Mouse (Mus musculus) cortical plate, adult 2 months (tissue): ENCODE data around the gene Rgs3. TPM values are rescaled to one million over a fixed set of nuclear protein-coding genes. Genes with fewer than 3 reads are reported as not detected.

Source experiments
- H3K27ac ChIP-seq: fragments of 200-500 bp; 2 replicates; pipeline ENCODE4 v1.5.1; 2012; ENCODE audit warnings: low read length, control low read depth, inconsistent platforms; ENCODE audit not compliant: insufficient read depth
- H3K4me1 ChIP-seq: fragments of 200-500 bp; 2 replicates; pipeline ENCODE4 v1.6.1; 2011; ENCODE audit warnings: low read length; ENCODE audit not compliant: control insufficient read depth, insufficient read depth
- H3K4me3 ChIP-seq: fragments of 200-500 bp; 2 replicates; pipeline ENCODE4 v1.5.1; 2011; ENCODE audit warnings: mild to moderate bottlenecking, low read length, control low read depth; ENCODE audit not compliant: insufficient read depth
- CTCF ChIP-seq: fragments of 200-500 bp; IDR thresholded peaks from 2 replicates; pipeline ENCODE4 v1.5.1; 2011; ENCODE audit warnings: mild to moderate bottlenecking, control low read depth, low read length; ENCODE audit not compliant: insufficient read depth; ENCODE audit errors: extremely low read depth
- POLR2A ChIP-seq: fragments of 200-500 bp; IDR thresholded peaks from 2 replicates; pipeline ENCODE4 v1.6.1; 2011; ENCODE audit warnings: mild to moderate bottlenecking, low read length, control low read depth; ENCODE audit not compliant: insufficient read depth; ENCODE audit errors: extremely low read depth
- polyA plus RNA-seq: library from polyadenylated mRNA; depleted of rRNA; stranded (reverse); fragments of >200 nt; gene quantifications from 2 replicates; pipeline ENCODE4 v1.2.3, GENCODE M21; 2012; rRNA removed

The Rgs3 gene
- polyA plus RNA-seq, 1 experiment, result 40.2 TPM

DNA sequence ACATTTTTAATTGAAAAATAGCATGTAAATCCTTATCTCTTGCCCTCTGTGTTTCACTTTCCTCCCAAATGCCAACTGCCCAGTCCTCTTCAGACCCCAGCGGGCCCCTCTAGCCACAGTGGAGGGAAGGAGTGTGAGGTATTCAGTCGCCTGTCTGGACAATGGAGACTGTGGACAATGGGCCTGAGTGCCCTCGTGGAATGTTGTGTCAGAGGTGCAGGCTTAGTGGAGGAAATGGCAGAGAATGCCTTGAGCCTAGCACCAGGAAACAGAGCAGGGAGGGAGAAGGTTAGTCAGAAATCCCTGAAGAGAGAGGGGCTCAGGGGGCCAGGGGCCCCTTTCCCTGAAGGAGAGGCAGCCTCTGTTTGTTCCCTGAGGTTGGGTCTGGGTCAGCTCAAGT, 182.0 kb downstream of the Rgs3 start:
- no peak for TF ChIP-seq POLR2A
- no peak for TF ChIP-seq CTCF
- H3K4me1 ChIP-seq, result no peaks in the 10 kb centered on the region

DNA sequence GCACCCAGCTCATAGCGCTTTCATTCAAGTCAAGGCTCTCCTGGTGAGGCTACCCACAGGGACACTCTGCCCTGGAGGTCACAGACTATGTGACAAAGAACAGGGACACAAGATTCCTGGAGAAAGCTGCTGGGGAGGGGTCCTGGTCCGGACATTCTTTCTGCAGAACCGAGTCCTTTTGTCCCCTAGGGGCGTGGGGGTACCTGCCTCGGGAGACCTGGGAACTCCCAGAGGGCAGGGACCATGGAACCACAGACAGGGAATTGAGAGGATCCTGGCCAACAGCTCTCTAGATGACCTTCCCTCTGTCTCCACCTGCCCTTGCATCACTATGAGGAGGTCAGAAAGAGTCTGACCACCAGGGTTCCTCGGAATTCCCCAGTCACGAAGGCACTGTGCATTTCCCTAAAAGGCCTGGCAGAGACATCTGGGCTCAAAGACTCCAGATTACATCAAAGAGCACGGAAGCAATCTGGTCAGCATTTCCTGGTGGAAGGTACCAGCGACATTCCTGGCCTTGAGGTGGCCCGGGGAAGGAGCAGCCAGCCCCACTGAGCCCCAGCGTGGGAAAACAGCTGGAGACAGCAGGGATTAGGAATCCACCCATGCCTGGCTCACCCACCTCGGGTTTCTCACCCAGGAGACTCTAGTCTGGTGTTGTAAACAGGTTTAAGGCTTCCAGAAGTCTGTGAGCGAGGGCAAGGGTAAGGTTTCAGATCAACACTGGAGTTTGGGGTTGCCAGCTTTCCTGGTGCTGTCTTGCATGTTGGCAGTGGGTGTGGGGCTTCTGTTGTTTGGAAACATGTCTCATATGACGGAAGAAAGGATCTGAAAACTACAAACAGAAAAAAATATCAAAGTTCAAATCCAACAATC, 183.5 kb downstream of the Rgs3 start:
- Histone ChIP-seq H3K4me1 (no peaks in the 10 kb centered on the region), H3K27ac (no peak overlapping the region), H3K4me3 (no peak overlapping the region)
- TF ChIP-seq CTCF (no peak), POLR2A (no peak)

More for the DNA sequence above, 182.0 kb downstream of the Rgs3 start:
- Histone ChIP-seq H3K27ac (no peak overlapping the region), H3K4me3 (no peak overlapping the region)

DNA sequence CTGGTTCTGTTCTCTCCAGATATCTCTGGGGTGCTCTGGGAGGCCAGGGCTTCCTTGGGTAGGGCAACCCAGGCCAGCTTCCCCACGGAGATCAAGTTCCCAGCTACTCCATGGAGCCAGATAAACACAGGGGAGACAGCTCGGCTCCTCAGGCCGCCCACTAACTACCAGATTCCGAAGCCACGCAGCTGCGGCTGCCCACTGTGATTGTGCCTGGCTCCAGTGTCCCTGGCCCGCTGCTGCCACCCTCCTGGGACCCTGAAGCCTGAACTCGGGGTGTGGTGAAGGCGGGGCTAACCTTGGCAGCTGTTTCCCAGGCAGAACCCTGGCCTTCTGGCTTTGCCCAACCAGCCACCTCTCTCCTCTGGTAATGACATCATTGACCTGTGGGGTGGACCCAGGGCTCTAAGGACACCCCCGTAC, 184.9 kb downstream of the Rgs3 start:
- TF ChIP-seq CTCF, result no peak
- no peak for TF ChIP-seq POLR2A
- H3K4me3 ChIP-seq, result no peak overlapping the region
- H3K27ac ChIP-seq, result no peak overlapping the region
- H3K4me1 ChIP-seq, result no peaks in the 10 kb centered on the region

DNA sequence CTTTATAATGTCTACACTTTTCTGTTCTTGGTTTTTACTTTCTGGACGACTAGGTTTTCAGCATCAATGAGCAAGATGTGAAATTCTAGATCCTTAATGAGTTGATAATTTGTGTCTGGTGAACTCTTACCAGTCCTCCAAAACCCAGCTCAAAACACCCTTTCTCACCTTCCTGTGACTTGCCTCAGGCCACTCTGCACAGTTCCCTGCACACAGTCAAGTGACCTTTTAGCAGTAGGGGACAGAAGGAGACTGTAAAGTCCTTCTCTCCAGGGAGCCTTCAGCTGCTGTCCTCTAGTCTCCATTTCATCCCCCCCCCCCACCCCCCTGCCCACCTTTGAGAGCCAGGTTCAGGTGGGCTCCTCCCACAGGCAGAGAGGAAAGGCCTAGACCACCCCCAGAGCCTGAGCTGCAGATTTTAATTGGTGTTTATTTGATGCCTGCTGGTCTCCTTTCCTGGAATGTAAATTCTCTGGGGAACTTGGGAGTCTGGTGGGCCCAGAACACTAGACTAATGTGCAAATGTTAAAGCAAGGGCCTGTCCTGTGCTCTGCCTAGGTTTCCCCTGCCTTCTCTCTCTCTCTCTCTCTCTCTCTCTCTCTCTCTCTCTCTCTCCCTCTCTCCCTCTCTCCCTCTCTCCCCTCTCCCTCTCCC, 185.5 kb downstream of the Rgs3 start:
- Histone ChIP-seq H3K4me3 (no peak overlapping the region), H3K4me1 (no peaks in the 10 kb centered on the region), H3K27ac (no peak overlapping the region)
- TF ChIP-seq POLR2A, result no peak
- no peak for TF ChIP-seq CTCF

Other genes with a start within 250 kb of the Rgs3 start
- 26.1 and 27.2 TPM in 2 replicates for gene Fkbp15, start 199.3 kb upstream of the Rgs3 start, polyA plus RNA-seq
- gene Slc31a1, start 199.1 kb upstream of the Rgs3 start, polyA plus RNA-seq, result 17.1 and 18.1 TPM in 2 replicates
- 47.8 and 48.3 TPM in 2 replicates for gene Cdc26, start 151.2 kb upstream of the Rgs3 start, polyA plus RNA-seq
- gene Prpf4, start 151.1 kb upstream of the Rgs3 start, polyA plus RNA-seq, result 14.3 and 16.5 TPM in 2 replicates
- gene Rnf183, start 124.6 kb upstream of the Rgs3 start, polyA plus RNA-seq, result 0.09 and 0.15 TPM in 2 replicates
- gene Wdr31, start 89.0 kb upstream of the Rgs3 start, polyA plus RNA-seq, result 6.1 and 8.3 TPM in 2 replicates
- gene Bspry, start 79.8 kb upstream of the Rgs3 start, polyA plus RNA-seq, result 0.58 and 0.62 TPM in 2 replicates
- 7.6 and 8.4 TPM in 2 replicates for gene Hdhd3, start 56.4 kb upstream of the Rgs3 start, polyA plus RNA-seq
- gene Alad, start 39.9 kb upstream of the Rgs3 start, polyA plus RNA-seq, result 36.0 and 38.0 TPM in 2 replicates
- 26.0 TPM in 2 replicates for gene Pole3, start 34.8 kb upstream of the Rgs3 start, polyA plus RNA-seq
- gene 4933430I17Rik, start 34.5 kb upstream of the Rgs3 start, polyA plus RNA-seq, result 0.11 and 0.25 TPM in 2 replicates